Mouse (Mus musculus) C2C12 (cell line): ENCODE measurements around the gene Mcrs1.

ENCODE experiments used
- CTCF ChIP-seq: IDR thresholded peaks from one replicate; pipeline ENCODE4 v1.5.1; 2011; ENCODE audit not compliant: control insufficient read depth, insufficient read depth, insufficient read length
- MYOG ChIP-seq: IDR thresholded peaks from one replicate; pipeline ENCODE4 v1.6.1; 2011; ENCODE audit not compliant: control insufficient read depth, insufficient read length; ENCODE audit errors: extremely low read depth

- TF ChIP-seq CTCF (no peak), MYOG (no peak)
Observed at GRCm38 (mm10) chr15:99214941-99215340, 36.8 kb downstream of the Mcrs1 start.
